Mouse (Mus musculus) urinary bladder, postnatal 36 days (tissue): ENCODE results near the gene Plpp1.

ENCODE experiments used
- DNase-seq, 2 experiments: peaks; one replicate each; pipeline ENCODE4 v3.0.0; 2022; ENCODE audit warnings: low spot score in 2 of 2, mixed read lengths in 1 of 2

Plpp1 gene

DNA sequence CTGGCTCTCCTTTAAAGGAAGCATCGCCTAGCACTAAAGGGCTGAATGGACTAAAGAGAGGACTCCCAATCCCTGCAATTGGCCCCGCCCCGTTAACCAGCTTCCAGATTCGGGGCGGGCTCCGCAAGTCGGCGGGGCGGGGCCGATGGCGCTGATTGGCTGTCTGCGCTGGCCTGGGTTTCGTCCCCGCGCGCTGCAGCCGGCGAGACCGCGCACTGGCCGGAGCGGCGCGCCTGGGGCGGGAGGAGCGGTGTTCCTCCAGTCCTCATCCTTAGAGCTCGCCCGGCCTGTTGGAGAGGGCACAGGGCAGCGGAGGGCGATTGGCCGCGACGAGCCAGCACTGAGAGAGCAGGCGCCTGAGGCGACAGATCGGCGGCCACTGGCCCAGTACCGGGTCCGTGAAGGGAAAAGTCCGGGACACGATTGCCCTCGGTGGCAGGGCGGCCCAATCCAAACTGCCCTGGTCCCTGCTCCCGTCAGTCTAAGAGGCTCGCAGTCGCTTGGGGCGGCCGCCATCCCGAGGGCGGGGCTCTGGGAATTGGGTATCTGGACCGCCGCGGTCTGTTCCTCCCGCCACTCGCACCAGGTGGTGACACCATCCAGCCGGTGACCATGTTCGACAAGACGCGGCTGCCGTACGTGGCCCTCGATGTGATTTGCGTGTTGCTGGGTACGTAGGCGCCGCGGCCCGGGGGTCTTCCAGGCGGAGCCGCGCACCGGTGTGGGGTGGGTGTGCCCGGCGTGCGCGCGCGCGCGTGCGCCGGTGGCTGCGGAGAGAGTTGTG, at the start of gene Plpp1:
Gene Plpp1, plus strand, starts transcription at position 196 of the 784 bp plus-strand sequence.
- peak; percentile 95 to 96 for DNase-seq

DNA sequence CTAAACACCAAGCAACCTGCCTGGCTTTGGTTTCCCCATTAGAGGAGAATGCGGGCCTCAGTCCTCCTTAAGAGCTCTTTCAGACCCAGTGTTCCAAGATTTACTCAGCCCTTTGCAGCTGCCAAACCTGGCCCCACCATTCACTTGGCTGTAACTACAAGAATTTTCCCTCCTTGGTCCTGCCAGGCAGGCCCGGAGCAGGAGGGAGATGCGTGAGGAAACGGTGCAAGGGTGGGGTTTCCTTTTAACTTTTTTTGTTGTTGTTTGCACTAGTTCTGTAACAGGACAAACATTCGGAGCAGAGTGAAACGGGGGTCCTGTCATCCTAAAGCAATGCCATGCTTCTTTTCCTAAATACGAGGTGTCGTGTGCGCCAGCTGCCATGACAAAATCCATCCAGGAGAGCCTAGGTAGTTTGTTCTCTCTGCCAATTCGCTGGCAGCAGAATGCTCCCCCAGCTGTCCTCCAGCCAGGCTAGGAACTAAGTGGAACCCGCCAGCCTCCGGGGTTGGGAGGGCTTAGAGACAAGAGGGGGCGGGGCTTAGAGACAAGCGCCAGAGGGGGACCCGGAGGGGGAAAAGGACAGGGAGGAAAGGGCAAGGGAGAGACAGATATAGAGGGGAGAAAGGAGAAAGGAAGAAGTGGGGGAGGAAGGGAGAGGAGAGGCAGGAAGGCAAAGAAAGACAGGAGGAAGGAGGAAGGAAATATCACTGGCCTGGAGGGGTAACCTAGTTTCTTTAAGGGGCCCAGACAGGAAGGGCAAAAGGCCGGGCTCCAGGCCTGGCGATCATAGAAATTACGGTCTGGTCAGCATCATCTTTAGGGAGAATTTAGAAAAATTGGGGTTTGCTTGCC, 48.9 kb upstream of the Plpp1 start:
- DNase-seq: peak in 1 of 2 experiments; percentile 56

DNA sequence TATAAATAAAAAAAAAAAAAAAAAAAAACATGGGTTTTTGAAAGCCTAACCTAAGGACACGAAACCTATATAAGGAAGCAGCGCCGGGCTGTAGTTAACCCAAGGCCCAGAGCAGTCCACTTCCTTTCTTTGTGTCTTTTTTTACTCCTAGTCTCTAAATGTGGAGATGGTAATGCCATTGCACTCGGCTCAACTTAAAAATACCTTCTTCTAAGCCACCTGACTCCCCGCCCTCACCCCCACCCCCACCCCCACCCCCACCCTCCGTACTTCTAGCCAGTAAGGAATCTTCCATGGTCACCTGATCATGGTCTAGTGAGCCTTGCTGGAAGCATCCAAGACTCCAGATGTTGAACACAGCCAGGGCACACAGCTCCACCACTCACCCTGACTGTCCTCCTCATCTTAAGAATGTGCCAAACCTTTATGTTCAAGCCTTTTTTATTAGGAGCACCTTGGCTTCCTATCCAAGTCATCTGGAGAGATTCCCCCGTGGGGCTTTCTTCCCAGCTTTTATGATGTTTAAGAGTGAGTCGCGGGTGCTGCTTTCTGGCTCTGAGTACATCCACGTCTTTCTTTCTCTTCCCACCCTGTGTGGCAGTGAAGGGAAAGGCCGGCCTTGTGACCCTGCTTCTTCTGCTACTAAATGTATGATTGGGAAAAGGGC, 48.1 kb upstream of the Plpp1 start:
- DNase-seq: no peak

DNA sequence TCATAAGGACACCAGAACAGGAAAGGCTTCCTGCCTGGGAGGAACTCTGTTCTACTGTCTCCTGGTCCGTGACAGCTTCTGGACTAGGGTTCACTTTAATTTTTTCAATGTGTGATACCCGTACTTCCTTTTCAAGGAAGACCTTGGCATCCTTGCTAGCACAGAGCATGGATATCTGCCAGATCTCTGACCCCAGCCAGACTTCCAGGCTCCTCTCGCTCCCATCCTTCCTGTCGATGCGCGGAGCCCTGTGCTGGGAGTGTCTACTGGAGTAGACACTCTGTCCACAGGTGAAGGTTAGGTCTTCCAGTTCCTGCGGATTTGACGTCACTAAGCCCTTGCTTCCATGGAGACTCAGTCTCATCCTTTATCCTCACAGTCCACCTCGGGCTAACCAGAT, 47.1 kb upstream of the Plpp1 start:
- no peak for DNase-seq

DNA sequence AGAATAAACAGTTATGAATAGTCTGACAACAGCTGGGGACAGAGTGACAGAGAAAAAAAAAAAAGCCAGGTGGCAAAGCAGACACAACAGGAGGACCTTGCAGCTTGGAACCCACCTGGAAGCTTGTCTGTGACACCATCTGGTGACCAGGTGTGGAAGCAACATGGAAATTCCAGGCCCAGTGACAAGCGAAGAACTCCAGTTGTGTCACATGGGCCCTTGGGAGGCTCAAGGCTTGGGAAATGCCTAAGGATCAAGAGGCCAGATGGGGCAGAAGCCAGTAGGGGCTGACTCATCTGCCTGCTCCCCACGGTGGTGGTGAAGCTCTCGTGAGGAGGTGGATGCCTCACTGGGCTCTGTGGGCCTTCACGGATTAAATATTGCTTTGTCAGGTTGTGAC, 45.7 kb upstream of the Plpp1 start:
- no peak for DNase-seq

DNA sequence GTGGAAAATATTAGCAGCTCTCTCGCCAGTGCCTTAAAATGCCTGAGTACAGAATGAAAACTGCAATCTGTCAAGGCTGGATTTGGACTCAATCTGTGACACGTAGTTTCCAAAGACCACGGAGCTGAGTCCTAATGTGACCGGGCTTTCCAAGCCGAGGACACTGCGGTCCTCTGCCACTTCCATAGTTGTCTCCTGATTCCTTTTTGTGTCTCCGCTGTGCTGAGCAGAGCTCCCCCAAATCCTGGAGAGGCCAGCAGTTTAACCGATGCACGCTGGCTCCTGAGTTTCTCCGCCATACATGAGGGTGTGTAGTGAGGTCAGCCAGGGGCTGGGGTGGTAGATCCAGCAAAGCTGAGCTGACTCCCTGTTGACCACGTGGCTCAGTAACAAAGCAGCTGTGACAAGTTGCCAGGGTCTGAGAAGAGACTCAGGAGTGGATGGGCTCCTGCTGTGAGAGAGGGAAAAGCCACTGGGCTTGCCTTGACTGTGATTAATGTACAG, 45.0 kb upstream of the Plpp1 start:
- DNase-seq: no peak

DNA sequence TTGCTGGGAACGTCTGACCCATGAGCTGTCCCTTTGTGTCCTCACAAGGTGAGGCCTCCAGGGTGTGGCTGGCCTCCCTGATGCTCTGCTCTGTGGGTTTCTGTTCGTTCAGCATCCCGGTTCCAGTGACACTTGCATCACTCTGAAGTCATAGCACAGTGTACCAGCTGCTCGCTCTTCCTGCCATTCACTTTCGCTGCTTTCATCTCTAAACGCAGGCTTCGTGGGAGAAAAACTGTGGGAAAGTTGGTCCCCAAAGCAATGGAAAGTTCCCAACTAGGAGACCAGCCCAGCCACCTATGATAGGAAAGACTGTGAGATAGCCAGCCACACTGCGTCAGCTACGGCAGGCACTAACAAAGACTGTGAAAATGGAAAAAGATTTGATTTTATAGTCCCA, 43.2 kb upstream of the Plpp1 start:
- no peak for DNase-seq

DNA sequence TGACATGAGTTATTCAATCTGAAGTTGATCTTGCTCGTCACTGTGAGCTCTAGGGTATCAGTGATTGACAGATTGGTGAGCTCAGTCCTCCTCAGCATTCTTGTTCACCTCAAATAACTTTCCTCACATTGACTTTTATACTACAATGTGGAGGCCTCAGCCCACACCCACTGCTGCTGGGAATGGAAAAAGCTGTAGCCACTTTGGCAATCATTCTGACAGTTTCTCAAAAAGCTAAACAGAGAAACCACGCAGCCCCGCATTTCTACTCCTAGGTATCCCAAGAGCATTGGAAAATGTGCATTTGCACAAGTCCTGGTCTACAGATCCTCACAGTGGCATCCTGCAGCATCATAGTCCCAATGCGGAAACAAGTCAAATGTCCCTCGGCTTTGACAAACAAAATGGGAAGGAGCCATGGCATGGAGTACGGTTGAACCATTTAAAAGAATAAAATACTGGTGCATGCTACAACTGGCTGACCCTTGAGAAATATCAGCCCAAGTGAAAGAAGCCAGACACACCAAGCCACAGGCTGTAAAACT, 42.0 kb upstream of the Plpp1 start:
- DNase-seq: no peak

DNA sequence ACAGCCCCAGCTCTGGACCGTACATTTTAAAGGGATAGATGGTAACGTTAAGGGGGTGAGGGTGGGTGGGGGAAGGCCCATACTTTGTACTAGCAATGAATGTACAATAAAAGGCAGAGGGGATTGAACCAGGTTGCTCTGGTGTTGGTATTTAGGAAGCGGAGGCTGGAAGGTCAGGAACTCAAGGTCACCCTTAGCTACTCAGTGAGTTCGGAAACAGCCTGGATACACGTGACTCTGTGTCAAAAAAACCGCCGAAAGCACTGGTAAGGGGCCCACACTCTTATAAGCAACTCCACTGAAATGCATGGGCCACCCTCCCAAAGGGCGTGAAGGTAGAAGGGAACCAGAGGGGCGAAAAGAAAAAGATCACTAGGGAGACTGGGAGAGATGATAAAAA, 41.2 kb upstream of the Plpp1 start:
- no peak for DNase-seq

DNA sequence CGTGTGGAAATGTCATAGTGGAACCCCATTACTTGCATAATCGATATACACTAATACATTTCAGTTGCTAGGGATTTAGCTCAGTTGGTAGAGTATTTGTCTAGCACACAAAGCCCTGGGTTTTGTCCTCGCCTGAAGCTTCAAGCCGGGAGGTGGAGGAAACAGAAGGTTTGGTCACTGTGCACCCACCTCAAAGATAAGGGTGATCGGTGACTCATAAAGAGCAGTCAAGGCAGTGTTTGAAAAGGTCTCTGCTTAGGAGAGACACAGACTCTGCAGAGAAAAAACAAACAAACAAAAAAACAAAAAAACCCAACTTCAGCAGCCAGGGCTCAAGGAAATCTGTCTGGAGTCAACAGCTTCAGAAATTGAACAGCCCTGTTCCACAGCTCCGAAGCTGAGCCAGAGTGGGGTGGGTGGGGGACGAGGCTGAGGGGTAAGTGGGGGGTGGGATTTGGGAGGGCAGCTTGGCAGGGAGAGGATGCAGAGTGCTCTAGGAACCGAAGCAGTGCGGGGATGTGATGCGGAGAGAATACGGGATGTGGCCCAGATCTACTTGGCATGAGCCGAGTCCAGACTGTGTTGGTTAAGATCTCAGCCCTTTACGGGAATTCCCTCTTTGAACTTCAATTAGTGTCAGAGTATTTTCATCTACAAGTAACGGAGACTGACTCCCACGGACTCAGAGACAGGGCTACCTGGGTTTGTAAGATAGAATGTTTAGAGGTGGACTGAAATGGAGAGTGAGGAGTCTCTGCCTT, 40.6 kb upstream of the Plpp1 start:
- no peak for DNase-seq

DNA sequence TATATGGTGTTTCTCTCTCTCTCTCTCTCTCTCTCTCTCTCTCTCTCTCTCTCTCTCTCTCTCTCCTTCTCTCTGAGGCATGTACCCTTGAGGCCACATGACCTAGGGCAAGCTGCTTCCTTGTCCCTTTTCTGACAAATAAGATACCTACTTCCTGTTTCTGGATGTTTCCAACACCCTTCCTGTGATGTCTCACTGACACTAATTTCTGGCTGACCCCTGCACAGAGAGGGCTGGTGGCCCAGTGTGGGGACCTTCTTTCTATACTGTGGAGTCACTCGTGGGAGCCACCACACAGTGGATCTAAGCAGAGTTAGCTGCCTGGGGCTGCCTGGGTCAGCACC, 40.1 kb upstream of the Plpp1 start:
- DNase-seq: no peak

DNA sequence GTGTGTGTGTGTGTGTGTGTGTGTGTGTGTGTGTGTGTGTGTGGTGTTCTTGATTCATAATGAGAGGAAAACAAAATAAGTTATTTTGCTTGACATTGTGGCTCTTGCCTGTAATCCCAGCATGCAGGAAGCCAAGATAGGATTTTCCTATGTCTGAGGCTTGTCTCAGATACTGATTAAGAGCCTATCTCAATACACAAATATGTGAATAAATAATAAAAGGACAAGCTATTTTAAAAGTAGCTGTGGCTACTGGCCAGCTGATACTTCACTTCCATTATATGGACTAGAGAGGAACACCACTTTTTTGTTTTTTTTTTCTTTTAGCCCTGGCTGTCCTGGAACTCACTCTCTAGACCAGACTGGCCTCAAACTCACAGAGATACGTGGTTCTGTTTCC, 38.8 kb upstream of the Plpp1 start:
- no peak for DNase-seq

DNA sequence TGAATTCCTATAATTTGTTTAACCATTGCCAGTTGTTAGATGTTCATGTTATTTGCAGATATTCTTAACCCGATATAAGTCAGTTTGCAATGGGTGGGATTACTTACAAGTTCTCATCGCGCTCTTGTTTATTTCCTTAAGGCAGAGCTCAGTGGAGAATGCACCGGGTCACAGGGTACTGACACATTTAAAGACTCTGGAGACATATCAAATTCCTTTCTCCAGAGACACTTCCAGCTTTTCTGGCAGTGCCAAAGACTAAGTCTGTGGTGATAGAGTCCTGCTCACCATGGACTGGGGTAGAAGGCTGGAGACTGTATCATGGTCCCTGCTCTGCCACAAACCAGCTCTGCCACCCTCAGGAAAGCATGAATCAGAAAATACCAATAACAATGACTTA, 38.0 kb upstream of the Plpp1 start:
- no peak for DNase-seq

DNA sequence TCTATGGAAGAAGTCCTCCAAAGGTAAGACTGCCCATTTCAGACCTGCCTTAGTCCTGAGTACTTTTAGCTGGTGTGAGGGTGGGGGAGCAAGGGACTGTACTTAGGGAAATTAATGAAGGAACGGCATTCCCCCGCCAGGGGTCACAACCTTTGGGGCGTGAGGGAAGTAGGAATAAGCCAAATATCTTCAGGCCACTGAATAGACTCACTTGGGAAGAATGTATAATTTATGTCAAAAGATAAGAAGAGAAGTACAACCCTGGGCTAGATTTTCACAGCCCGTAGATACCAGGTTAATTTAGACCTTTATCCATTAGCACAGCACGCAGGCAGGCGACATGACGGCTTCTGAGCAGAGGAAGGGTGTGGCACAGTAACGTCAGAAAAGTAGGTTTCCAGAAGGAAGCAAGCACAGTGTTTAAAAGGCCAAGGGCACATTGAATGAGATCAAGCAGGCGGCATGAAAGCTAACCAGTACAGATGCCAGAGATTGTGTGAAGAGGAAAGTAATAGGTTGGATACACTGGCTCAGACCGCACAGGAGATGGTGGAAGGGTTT, 37.0 kb upstream of the Plpp1 start:
- DNase-seq: no peak

DNA sequence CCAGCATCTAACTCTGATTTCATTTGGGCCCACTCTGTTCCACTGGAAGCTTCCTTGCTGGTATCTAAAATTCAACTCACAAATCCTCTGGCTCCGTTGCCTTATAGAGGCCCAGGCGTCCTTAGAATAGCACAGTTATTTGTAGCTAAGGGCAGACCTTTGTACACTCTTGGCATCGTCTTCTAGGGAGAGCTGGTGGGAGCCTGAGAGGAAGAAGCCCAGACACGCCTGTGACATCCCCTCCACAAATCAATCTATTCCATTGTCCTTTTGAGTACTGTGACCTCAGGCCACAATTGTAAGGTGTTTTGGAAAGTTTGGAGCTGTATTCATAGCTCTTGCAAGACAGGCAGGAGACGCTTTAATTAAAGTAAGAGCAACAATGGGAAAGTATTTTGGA, 36.0 kb upstream of the Plpp1 start:
- DNase-seq: no peak

DNA sequence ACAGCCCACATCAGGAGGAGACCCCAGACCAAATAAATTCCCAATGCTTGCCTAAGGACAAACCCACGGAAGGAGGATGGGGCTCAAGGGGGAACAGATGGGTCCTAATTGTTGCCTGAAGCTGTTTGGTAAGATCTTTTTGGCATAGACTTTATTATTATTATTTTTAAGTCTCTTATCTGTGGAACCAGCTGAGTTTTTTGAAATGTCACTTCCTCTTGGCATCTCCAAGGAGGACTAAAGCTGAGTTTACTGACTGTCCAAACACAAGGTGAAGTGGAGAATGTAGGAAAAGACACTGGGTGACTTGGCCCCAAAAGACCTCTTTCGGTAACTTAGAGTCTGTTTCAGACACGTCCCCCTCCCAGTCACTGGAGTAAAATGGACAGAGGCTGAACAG, 34.9 kb upstream of the Plpp1 start:
- DNase-seq: no peak

DNA sequence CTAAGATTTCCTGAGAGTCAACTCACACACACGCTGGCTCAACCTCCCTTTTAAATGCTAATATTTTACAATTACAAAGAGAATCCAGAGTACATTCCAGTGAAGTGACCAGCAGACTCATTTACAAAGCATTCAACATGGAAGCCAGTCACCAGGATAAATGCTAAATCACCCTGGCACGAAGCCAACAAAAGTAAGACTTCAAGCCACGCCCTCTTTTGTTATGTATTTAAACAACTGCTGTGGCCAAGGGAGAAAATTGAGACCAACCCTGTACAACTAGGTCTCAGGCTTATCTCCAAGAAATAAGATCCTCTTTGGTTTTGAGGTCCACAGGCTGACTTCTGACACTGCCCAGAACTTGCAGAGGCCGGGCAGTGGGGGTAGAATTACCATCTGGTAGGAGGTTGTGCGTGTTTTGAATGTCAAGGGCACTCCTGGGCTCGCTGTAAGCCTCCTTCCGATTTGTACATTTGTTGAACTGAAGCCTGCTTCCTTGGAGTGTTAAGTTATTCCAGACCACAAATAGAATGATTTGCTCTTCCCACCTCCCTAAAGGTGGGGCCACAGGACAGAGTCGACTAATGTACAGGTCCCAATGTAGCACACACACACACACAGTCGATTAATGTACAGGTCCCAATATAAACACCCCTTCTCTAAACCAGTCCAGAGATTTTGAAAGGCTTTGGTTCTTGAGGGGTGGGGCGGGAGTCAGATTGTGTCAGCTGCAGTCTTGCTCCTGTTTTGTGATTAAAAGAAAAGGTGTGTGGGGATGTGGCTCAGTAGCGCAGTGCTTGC, 29.9 kb upstream of the Plpp1 start:
- no peak for DNase-seq

DNA sequence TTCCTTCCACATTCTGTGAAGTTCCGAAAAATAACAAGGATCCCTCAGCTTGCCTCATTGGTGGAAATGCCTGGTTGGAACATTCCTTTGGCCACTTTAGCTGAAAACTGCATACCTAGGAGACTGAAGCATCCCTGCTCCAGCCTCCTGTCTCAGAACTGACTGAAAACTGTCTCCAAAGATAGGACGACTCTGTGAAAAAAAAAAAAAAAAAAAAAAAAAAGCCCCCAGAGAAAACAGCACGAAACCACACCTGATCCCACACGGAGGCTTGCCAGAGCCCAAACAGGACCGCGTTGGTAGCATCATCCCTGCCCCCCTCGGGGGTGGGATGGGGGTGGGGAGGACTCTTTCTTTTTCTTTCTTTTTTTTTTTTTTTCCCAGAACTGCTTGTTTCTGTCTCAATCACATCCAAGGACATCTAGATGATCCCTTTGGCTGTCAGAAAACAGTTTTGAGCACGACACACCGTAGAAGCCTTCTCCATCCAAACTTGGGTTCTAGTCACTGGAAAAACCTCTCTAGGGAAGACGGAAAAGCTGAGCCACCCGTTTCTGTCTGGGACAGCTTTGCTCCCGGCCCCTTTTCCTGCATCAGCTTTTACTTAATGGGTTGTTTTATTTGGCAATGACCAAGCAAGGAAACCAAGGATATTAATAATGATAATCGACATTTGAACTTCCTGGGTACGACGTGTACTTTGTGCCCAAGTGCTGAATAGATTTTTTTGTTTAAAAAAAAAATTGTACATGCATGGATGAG, 29.0 kb upstream of the Plpp1 start:
- no peak for DNase-seq

DNA sequence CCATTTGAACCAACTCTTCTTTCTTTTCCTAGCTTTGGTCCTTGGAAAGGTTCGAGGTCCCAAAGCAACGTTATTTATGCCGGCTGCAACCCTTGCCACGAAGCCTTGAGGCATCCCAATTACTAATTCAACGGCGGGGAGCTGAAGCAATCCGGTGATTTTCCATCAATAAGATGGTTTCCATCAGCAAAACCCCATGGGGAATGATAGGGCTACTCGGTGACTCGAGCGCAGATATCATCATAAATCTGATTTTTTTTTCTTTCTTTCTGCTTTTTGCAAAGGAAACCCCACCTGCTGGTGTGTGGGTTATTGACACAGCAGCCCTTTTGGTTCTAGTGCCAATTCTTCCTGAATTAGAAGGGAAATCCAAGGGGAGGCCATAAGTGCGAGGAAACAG, 28.3 kb upstream of the Plpp1 start:
- no peak for DNase-seq

DNA sequence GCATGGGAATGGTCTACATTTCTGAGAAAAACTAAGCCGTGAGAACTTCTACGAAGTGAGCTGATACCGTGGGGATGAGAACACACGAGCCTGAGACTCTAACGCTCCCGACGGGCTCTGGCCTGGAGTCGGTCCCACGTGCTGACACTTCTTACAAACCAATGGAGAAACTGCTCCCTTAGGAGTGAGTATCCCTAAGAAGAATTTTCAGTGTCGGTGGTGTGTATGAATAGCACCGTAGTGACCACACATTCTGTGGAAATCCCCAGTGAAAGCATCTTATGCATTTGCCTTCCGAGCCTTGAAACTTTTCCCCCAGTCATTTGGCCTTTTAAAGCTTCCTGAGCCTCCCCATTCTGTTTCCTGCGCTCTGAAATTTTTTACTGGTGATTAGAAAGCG, 27.7 kb upstream of the Plpp1 start:
- no peak for DNase-seq
